Mouse (Mus musculus) forebrain, postnatal 0 days (tissue): Measurements from ENCODE around the gene Grid2ip. TPM values are rescaled to one million over a fixed set of nuclear protein-coding genes. Genes with fewer than 3 reads are reported as not detected.

Experiments
- ATAC-seq: fragments of 200-750 bp; cut with Nextera tagmentation; 2 replicates; pipeline ENCODE4 v1.8.0; 2017; ENCODE audit warnings: mild to moderate bottlenecking, moderate library complexity
- DNase-seq: peaks from one replicate; pipeline ENCODE4 v3.0.0-alpha.2; 2015
- H3K27ac ChIP-seq: fragments of 300-500 bp; sonication (generic); 2 replicates; pipeline ENCODE4 v1.5.1; 2014; ENCODE audit warnings: low read depth, mild to moderate bottlenecking, antibody characterized with exemption, low read length, moderate library complexity, mixed read lengths
- H3K27me3 ChIP-seq: fragments of 300-500 bp; sonication (generic); 2 replicates; pipeline ENCODE4 v1.6.1; 2014; ENCODE audit warnings: mild to moderate bottlenecking, low read length, mixed read lengths; ENCODE audit not compliant: insufficient read depth
- H3K36me3 ChIP-seq: fragments of 300-500 bp; sonication (generic); 2 replicates; pipeline ENCODE4 v1.6.1; 2014; ENCODE audit warnings: mild to moderate bottlenecking, moderate library complexity; ENCODE audit not compliant: insufficient read depth
- H3K4me1 ChIP-seq: fragments of 300-500 bp; sonication (generic); 2 replicates; pipeline ENCODE4 v1.6.1; 2014; ENCODE audit warnings: antibody characterized with exemption; ENCODE audit not compliant: insufficient read depth
- H3K4me2 ChIP-seq: fragments of 300-500 bp; sonication (generic); 2 replicates; pipeline ENCODE4 v1.6.1; 2014; ENCODE audit warnings: low read depth, mild to moderate bottlenecking, moderate library complexity
- H3K4me3 ChIP-seq: fragments of 300-500 bp; sonication (generic); 2 replicates; pipeline ENCODE4 v1.5.1; 2014; ENCODE audit warnings: low read depth, low read length, mixed read lengths
- H3K9ac ChIP-seq: fragments of 300-500 bp; sonication (generic); 2 replicates; pipeline ENCODE4 v1.6.1; 2014; ENCODE audit warnings: mild to moderate bottlenecking
- H3K9me3 ChIP-seq: fragments of 300-500 bp; sonication (generic); 2 replicates; pipeline ENCODE4 v1.6.1; 2016; ENCODE audit warnings: low read length
- CTCF ChIP-seq: sonication (generic); IDR thresholded peaks from 2 replicates; pipeline ENCODE4 v1.5.1; 2016; ENCODE audit warnings: antibody characterized with exemption, control low read depth, low read depth
- whole genome bisulfite sequencing: fragments of 180-500 bp; shearing (Covaris S2); extraction: QIAGEN DNeasy Blood & Tissue Kit; methylation state at CpG from one replicate; pipeline ENCODE4 v1.1.7; 2014; 5-methylcytosine and 5-hydroxymethylcytosine counted together
- polyA plus RNA-seq: library from polyadenylated mRNA; unstranded; fragments of >200 nt; fragmentation: Nextera tagmentation; extraction: Ambion mirVana; gene quantifications from 2 replicates; pipeline ENCODE4 v1.2.1, GENCODE M21; 2015
- total RNA-seq: library from RNA; depleted of rRNA; stranded (reverse); fragments of >200 nt; gene quantifications from 2 replicates; pipeline ENCODE4 v1.2.3, GENCODE M21; 2014

Gene Grid2ip
- total and polyA plus RNA-seq, 2 experiments from 2014 or later: 0.88 to 1.8 TPM

GRCm38 (mm10) chr5:143395649-143396048 is 38.5 kb downstream of the Grid2ip start:
- Histone ChIP-seq H3K9me3 (no peaks in the 10 kb centered on the region), H3K36me3 (no peaks in the 10 kb centered on the region), H3K4me3 (no peak overlapping the region), H3K27me3 (no peaks in the 10 kb centered on the region), H3K27ac (no peak overlapping the region), H3K4me2 (no peak overlapping the region), H3K9ac (no peak overlapping the region), H3K4me1 (no peaks in the 10 kb centered on the region)
- DNase-seq: no peak
- peak; percentile 48 for TF ChIP-seq CTCF
- ATAC-seq: no peak
- WGBS: 48% methylated on average over 2 of the region's 2 CpGs

GRCm38 (mm10) chr5:143400501-143400900 is 43.4 kb downstream of the Grid2ip start:
- Histone ChIP-seq H3K27me3 (no peaks in the 10 kb centered on the region), H3K9ac (no peak overlapping the region), H3K27ac (no peak overlapping the region), H3K4me3 (no peak overlapping the region), H3K9me3 (no peaks in the 10 kb centered on the region), H3K36me3 (0 out of 2 replicates have a peak, but pooled peaks cover under 1% of the 10 kb centered on the region), H3K4me1 (peaks cover 7% of the 10 kb centered on the region), H3K4me2 (no peak overlapping the region)
- ATAC-seq: no peak
- no peak for DNase-seq
- no peak for TF ChIP-seq CTCF
- WGBS: 92% methylated on average over 12 of the region's 12 CpGs

GRCm38 (mm10) chr5:143401556-143401955 is 44.4 kb downstream of the Grid2ip start:
- no peaks in the 10 kb centered on the region for H3K27me3 ChIP-seq
- DNase-seq (no peak), ATAC-seq (no peak)
- H3K4me1 ChIP-seq: peaks cover 7% of the 10 kb centered on the region
- no peak overlapping the region for H3K4me2 ChIP-seq
- H3K27ac ChIP-seq: no peak overlapping the region
- H3K4me3 ChIP-seq: no peak overlapping the region
- TF ChIP-seq CTCF: no peak
- H3K36me3 ChIP-seq: 0 out of 2 replicates have a peak, but pooled peaks cover 3% of the 10 kb centered on the region
- H3K9me3 ChIP-seq: no peaks in the 10 kb centered on the region
- no peak overlapping the region for H3K9ac ChIP-seq
- 71% methylated on average over 2 of the region's 2 CpGs for WGBS

- H3K9ac ChIP-seq: peak within 1 kb of the TSS; percentile 84
- peak; percentile 22; the same call in 1 of the 2 replicates for TF ChIP-seq CTCF
- no peaks in the 10 kb centered on the region for H3K9me3 ChIP-seq
- DNase-seq: peak; percentile 90
- peak within 1 kb of the TSS; percentile 94 for H3K4me3 ChIP-seq
- peaks cover 13% of the 10 kb centered on the region; the same call in 1 of the 2 replicates for H3K36me3 ChIP-seq
- under 1% methylated on average over 61 of the region's 72 CpGs for WGBS
- peaks cover 7% of the 10 kb centered on the region for H3K4me1 ChIP-seq
- peak; percentile 98 for ATAC-seq
- H3K27me3 ChIP-seq: no peaks in the 10 kb centered on the region
- peak within 1 kb of the TSS; percentile 64 for H3K4me2 ChIP-seq
- H3K27ac ChIP-seq: peak within 1 kb of the TSS; percentile 81
Measured at GRCm38 (mm10) chr5:143403221-143404147, 46.3 kb downstream of the Grid2ip start, which contains the start of gene Kdelr2. Kdelr2 (plus strand) TSS chr5:143403838.

DNA sequence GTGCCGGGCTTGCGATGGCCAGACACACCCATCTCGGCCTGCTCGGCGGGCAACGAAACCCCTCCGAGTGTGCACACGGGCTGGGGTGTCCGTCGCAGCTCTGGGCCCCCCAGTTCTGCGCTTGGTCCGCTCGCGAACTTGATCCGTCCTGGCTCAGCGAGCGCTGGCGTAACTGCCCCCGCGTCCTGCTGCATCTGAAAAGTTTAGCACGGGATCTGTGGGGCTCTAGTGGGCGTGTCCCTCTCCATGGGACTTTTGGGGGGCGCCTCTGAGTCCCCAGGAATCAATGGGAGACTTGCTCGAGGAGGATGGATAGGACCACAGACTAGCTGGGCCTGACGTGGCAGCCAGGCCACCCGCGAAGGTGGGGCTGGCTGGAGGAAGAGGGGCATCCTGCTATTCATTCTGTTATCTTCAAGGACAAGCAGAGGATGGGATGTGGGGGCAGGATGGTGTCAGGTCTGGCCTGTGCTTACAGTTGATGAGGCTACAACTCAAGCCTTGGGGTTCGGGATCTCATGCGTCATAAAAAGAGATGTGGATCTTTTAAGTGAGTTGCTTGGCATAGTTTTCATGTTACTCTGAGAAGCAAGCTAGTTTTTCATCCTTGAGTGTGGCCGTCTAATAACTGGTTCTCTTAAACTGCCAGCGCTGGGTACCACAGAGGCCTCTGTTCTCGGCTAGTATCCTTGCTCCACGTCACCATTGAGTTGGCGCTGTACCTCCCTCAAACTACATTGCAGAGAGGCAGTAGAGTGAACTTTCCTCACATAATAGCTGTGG is 47.2 kb downstream of the Grid2ip start:
- 3% methylated on average over 34 of the region's 34 CpGs for WGBS
- no peak for TF ChIP-seq CTCF
- H3K9me3 ChIP-seq: no peaks in the 10 kb centered on the region
- H3K27ac ChIP-seq: peak overlapping the region; percentile 81
- H3K4me3 ChIP-seq: peak overlapping the region; percentile 94
- ATAC-seq (peak; percentile 45; the same call in 1 of the 2 replicates), DNase-seq (no peak)
- H3K36me3 ChIP-seq: peaks cover 13% of the 10 kb centered on the region; the same call in 1 of the 2 replicates
- H3K4me1 ChIP-seq: peaks cover 7% of the 10 kb centered on the region
- H3K4me2 ChIP-seq: peak overlapping the region; percentile 64
- H3K27me3 ChIP-seq: no peaks in the 10 kb centered on the region
- H3K9ac ChIP-seq: peak overlapping the region; percentile 84

DNA sequence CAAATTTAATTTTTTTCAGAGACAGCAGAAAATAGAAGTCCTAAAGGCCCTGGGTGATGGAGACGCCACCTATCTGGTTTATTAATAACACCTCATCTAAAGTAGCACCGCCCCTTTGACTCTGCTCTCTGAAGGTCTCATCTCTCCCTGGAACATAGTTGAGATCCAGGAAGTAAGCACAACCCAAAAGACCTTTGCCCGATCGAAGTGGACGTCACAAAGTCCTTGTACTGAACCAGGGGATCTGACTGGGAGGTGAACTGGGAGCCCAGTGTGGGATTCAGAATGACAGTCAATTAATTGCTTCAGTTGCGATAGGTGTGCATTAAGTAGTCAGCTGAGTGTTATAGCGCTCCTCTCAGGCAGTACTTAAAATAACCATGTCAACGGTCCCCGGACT is 48.1 kb downstream of the Grid2ip start:
- Histone ChIP-seq H3K27me3 (no peaks in the 10 kb centered on the region), H3K4me2 (peak overlapping the region; percentile 64; the same call in 1 of the 2 replicates), H3K27ac (no peak overlapping the region), H3K4me3 (peak overlapping the region; percentile 94; the same call in 1 of the 2 replicates), H3K4me1 (peaks cover 7% of the 10 kb centered on the region), H3K9me3 (no peaks in the 10 kb centered on the region), H3K36me3 (peaks cover 13% of the 10 kb centered on the region; the same call in 1 of the 2 replicates), H3K9ac (no peak overlapping the region)
- no peak for TF ChIP-seq CTCF
- WGBS: 85% methylated on average over 9 of the region's 9 CpGs
- ATAC-seq (no peak), DNase-seq (no peak)
